Mouse (Mus musculus) thymus, postnatal 14 days (tissue): ENCODE results near the gene Numb.
A peak's percentile ranks its signal among the peaks of the same experiment; 100 is the strongest.

ENCODE experiments used
- DNase-seq: peaks from one replicate; pipeline ENCODE4 v3.0.0; 2021

Gene Numb

DNA sequence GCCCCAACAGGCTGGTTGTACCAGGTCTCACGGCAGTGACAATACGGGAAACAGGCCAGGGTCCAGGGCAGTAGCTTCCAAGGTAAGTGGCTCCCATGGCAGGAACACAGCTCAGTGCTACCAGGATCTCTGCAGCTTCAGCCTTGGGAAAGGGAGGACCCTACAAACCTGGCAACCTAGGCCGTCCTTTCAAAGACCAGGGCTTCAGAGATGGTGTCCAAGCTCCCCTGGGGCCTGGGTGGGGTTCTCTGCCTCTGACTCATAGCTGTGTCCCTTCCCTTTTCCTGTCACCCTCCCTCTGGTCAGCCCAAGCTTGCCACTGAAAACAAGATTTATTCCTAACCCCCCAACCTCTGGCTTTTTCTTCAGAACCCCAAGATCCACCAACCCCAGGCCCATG lies 141.6 kb downstream of the Numb start:
- no peak for DNase-seq

DNA sequence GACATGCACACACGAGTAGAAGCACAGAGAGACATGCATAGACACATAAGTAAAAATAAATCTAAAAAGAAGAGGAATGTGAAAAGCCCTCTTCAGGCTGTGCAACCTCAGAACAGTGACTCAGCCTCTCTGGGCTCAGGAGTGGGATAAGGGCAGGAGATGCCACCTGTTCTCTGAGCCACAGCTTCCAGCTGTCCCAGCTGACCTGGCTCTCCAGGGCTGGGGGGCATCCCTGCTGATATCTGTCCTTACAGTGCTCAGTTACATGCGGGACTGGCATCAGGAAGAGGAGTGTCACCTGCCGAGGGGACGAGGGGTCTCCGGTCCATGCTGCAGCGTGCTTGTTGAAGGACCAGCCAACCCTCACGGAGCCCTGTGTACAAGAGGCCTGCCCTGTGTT lies 145.0 kb downstream of the Numb start:
- DNase-seq: no peak

DNA sequence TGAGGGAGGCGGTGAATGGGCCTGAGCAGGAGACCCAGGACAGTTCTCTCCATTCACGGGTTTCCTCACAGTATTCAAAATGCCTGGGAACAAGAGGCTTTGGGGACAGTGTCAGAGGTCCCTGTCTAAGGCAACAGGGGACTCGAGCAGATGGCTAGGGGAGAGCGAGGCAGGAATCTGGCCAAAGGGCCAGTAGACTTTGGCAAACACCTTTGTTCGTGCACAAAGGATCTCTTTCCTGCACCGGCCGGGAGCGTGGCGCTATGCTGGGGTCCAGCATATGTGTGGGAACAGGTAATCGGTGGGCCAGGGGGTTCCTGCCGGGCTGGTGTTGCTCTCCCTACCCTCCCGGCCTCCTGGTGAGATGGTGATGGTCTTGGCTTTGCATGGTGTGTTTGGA lies 146.1 kb downstream of the Numb start:
- DNase-seq: no peak

DNA sequence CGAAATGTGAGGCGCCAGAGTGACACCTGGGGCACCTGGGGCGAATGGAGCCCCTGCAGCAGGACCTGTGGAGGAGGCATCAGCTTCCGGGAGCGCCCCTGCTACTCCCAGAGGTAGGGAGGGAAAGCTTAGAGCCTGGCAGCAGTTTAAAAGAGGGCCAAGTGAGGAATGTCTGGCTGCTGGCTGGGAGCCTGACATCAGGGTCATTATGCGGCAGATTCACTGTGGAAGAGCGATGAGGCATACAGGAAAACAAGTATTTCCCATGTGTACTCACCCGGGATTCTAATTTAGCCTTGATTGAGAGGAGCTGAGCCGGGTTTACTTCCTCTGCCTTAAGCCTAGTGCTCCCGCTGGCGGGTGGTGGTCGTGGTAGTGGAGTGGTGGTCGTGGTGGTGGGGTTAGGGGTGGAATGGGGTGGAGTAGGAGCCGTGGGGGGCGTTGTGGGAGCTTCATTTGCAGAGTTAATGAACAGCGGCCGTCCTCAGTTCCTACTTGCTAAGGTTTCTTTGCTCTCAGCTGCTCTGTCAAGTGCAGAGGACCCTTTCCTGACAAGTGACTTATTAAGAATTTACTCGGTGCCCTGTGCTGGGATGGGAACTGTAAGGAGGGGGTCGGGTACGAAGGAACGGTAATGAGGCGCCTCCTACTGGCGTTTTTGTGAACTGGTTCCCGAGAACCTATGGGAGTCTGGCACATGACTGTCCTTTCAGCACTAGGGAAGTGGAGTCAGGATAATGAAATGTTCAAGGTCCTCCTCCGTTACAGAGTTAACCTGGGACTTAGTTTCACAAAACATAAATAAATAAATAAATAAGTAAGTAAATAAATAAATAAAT lies 151.1 kb downstream of the Numb start:
- DNase-seq: peak; percentile 51

DNA sequence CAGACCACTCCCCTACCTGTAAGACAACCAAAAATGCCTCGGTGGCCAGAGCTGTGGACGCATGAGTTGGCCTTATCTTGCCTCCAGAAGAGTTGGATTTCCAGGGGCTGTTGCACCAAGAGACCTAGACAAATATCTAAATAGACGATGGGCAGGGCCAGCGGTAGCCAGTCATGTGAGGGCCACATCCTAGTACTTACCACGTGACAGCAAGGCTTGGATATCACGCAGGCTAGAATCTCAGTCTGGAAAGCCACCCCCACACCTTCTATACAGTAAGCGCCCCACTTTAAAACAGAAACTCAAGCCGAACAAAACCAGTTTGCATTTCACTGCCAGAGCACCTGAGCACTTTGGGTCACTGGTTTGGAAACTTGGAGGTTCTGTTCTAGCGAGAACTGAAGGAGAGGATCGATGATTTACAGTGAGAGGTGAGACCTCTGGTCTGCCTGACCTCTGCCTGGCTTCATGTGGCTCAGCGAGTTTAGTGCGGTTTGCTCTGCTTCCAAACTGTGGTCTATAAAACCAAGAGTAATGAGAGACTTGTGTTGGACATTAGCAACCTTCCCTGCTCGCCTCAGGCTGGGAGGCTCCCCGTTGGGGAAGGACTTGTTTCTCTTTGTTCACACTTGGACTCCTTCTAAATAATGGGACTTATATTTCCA lies 153.4 kb downstream of the Numb start:
- no peak for DNase-seq

DNA sequence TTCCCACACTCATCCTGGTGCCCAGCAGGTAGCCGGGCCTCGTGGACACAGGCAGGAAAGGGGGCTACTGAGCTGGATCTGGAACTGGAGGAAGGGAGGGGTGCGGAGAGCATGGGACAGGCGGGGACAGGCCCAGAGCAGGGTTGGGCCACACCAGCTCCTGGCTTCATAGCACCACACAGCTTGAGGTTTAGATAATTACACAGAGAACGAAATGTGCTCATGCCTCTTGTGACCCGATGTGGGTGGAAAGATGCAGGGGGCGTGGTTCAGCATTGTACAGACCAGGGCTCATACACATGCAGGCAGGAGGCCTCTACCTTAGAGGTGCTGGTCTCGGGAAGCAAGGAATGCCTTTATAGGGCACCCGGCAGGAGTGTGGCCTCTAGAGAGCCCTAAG lies 153.9 kb downstream of the Numb start:
- no peak for DNase-seq

DNA sequence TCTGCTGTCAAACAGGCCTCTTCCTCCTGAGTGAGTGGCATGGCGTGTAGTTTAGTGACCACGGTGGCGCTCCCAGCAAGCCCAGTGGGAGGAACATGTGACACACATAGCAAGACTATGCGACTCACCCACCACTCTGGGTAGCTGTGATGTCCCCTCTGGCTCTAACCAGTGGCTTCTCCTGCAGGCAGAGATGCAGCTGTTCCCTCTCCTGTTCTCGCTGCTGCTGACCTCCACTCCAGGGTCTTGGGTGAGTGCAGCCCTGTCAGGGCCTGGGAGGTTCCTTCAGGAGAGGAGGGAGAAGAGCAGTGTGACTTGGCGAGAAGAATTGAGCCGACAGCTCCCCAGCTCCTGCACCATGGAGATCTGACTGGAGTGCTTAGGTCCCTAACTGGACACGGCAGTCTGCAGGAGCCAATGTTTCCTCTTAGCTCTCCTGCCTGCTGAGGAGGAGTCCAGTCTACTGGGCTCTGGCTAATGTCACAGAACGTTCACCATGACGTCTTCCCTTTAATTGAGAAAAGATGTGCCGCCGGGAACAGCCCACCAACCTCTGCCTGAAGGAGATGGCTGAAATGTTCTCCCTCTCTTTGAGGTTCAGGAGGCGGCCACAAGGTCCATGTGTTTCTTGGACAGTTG lies 155.7 kb downstream of the Numb start:
- no peak for DNase-seq

DNA sequence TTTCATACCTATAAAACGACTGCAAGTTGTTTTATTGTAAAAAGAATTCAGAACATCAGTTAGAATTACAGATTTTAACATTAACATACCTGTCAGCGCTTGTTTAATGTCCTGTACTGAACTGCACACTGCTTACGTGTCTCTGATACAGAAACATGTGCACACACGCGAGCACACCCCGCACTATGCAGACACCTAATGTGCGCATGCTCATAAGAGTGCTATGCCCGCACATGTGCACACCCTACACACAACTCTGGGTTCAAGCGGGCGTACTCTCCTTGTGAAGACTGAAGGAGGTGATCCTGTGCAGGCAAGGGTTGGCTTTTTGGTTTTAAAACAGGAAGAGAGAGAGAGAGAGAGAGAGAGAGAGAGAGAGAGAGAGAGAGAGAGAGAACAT lies 157.2 kb downstream of the Numb start:
- no peak for DNase-seq

DNA sequence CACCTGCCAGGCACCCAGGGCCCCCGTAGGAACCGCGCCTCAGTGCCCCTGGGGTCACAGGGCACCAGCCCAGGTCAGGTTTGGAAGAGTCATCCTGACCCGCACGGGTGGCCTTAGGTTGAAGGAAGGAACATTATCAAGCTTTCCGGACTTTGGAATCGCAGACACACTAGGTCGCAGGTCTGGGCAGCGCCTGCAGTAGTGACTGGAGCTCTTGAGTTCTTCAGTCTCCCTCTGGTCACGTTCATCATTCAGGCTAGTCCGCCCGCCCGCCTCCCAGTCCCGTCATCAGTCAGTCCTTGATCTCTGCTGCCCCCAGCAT lies 157.7 kb downstream of the Numb start:
- DNase-seq: no peak

DNA sequence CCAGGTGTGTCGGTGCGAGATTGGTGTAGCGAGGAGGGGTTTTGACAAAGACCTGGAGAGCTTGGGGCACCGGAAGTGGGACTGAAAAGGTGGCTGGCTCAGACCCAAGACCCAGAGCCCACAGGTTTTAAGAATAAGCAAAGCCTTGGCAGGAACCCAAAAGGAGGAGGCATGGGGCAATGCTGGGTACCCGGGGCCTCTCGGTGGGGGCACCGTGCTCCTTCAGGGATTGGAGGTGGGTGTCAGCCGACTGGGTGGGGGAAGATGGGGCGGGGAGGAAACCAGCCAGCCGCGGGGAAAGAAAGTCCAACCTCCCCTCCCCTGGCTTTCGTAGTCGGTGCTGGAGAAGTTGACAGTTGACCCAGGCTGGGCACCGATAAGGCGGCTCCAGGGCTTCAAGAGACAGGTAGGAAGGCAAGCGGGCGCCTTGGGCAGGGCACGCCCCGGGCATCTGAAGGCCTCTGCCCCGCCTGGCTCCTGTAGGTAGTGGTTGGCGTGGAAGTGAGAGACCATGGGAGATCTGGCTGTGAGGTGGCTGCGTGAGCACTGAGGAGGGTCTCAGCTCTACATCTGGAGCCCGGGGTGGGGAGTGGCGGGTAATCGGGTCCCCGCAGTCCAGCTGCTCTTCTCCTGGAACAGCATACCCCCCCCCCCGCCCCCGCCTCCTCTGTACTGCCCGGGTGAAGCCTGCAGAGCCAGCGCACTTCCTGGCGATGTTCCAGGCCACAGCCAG lies 158.3 kb downstream of the Numb start, which contains the start of gene Papln:
Gene Papln (plus strand): TSS at position 324 of the 733 bp plus-strand sequence.
- peak; percentile 17 for DNase-seq

DNA sequence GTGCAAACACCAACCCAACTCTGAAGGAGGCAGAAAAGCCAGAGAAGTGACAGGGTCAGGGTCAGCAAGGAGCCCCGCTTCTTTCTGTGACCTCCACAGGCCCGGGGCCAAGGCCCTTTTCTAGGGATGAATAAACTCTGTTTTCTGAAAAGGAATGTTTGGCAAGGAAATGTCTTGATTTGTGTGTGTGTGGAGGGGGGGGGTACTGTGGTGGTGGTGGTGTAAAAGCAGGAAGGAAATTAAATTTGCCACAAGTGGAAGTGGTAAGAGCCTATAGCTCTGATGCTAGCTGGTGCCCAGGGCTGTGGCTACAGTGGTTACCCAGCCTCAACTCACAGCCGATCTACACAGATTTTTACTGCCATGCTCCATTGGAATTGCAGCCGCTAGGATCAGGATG lies 159.0 kb downstream of the Numb start:
- DNase-seq: no peak

DNA sequence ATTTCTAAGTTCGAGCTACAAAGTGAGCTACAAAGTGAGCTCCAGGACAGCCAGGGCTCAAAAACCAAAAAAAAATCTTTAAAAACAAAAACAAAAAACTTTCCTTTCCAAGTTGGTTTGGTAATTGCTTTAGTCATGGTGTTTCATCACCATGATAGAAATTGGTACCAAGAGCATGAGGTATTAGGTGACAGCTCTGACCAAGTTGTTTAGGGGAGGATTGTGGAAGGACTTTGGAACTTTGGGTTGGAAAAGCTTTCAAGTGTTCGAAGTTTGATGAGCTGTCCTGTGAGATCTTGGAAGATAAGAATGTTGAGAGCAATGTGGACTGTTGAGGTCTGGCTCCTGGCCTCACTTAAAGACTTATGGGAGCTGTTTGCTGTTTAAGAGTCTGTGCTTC lies 161.5 kb downstream of the Numb start:
- DNase-seq: no peak

DNA sequence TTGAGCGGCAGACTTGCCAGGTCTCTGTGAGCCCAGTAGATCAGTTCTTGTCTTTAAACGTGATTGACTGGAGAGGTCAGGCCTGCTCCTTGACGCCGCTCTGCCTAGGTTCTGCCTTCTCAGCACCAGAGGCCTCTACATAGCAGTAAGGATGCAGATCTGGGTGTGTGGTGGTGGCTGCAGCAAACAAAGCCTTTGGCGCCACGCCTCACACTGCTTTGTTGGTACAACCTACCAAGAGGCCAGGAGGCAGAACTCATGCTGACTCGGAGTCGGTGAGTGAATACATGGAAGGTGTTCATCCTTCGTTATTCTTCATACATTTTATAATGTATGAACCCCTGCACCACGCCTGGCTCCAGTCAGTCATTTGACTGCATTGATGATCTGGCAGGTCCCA lies 163.0 kb downstream of the Numb start:
- no peak for DNase-seq

DNA sequence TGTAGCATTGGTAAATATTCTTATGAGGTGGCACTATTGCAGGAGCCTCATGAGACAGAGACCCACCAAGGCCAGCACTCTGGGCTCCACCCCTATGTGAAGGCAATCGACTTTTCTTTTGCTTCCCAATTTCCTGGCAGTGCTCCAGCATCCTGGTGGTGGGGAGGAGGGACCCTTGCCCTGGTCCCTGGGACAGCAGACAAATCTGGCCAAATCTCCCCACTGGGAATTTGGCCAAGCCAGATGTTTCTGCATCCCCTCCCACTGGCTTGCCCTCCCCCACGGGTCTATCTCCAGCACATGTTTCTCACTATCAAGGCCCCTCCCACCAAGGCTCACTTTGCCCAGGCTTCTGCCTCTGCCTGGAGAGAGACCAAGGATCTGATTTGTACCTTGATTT lies 169.2 kb downstream of the Numb start:
- no peak for DNase-seq

DNA sequence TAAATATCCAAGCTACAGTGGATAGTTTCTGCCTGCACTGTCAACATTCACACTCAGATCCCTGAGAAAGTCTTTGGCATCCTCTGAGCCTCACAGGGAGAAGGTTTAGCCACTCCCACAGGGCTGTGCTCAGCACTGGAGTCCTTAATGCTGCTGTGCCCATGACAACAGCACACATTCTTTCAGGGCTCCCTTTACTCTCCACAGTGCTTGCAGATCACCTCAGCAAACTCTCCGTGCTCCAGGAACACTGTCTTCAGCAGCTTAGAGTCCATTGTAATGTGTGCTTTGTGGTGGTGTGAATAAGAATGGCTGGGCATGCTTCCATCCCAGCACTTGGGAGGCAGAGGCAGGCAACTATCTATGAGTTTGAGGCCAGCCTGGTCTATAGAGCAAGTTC lies 172.5 kb downstream of the Numb start:
- no peak for DNase-seq
